Mouse (Mus musculus) embryo, embryonic 11 days (tissue): ENCODE measurements around the gene Tas2r134.
A peak's percentile ranks its signal among the peaks of the same experiment; 100 is the strongest.

Source experiments
- DNase-seq: peaks from one replicate; pipeline ENCODE4 v3.0.0-alpha.2; 2015

Gene Tas2r134

GRCm38 (mm10) chr2:51627211-51627610, at the start of gene Tas2r134:
Gene Tas2r134 (plus strand): TSS chr2:51627511.
- no peak for DNase-seq

- DNase-seq: no peak
Measured at GRCm38 (mm10) chr2:51579767-51580166, 47.5 kb upstream of the Tas2r134 start.

GRCm38 (mm10) chr2:51584050-51585046, 43.0 kb upstream of the Tas2r134 start:
- DNase-seq: peak; percentile 47

- no peak for DNase-seq
Measured at GRCm38 (mm10) chr2:51588336-51588735, 39.0 kb upstream of the Tas2r134 start.

- DNase-seq: no peak
Measured at GRCm38 (mm10) chr2:51588895-51589294, 38.4 kb upstream of the Tas2r134 start.

- DNase-seq: no peak
Measured at GRCm38 (mm10) chr2:51589627-51590026, 37.7 kb upstream of the Tas2r134 start.

GRCm38 (mm10) chr2:51590308-51590707, 37.0 kb upstream of the Tas2r134 start:
- no peak for DNase-seq

GRCm38 (mm10) chr2:51592157-51592556, 35.2 kb upstream of the Tas2r134 start:
- no peak for DNase-seq

- DNase-seq: no peak
Measured at GRCm38 (mm10) chr2:51599473-51600201, 27.7 kb upstream of the Tas2r134 start.

GRCm38 (mm10) chr2:51600202-51600487, 27.2 kb upstream of the Tas2r134 start:
- no peak for DNase-seq

GRCm38 (mm10) chr2:51600873-51601272, 26.4 kb upstream of the Tas2r134 start:
- DNase-seq: no peak

- DNase-seq: peak; percentile 37
Measured at GRCm38 (mm10) chr2:51610305-51610704, 17.0 kb upstream of the Tas2r134 start.

GRCm38 (mm10) chr2:51610897-51611296, 16.4 kb upstream of the Tas2r134 start:
- no peak for DNase-seq

- DNase-seq: no peak
Measured at GRCm38 (mm10) chr2:51613716-51614115, 13.6 kb upstream of the Tas2r134 start.

- DNase-seq: no peak
Measured at GRCm38 (mm10) chr2:51621931-51622330, 5.4 kb upstream of the Tas2r134 start.

- no peak for DNase-seq
Measured at GRCm38 (mm10) chr2:51626007-51626406, 1.3 kb upstream of the Tas2r134 start.

GRCm38 (mm10) chr2:51631428-51631827, 4.1 kb downstream of the Tas2r134 start:
- DNase-seq: no peak

- no peak for DNase-seq
Measured at GRCm38 (mm10) chr2:51637681-51638080, 10.4 kb downstream of the Tas2r134 start.

GRCm38 (mm10) chr2:51641635-51642034, 14.3 kb downstream of the Tas2r134 start:
- DNase-seq: no peak

- no peak for DNase-seq
Measured at GRCm38 (mm10) chr2:51643244-51644139, 16.2 kb downstream of the Tas2r134 start.

- DNase-seq: no peak
Measured at GRCm38 (mm10) chr2:51647972-51648371, 20.7 kb downstream of the Tas2r134 start.

GRCm38 (mm10) chr2:51649887-51650286, 22.6 kb downstream of the Tas2r134 start:
- DNase-seq: no peak

- no peak for DNase-seq
Measured at GRCm38 (mm10) chr2:51652086-51652485, 24.8 kb downstream of the Tas2r134 start.
